Mouse (Mus musculus): ENCODE measurements around the gene Chl1.
A peak's percentile ranks its signal among the peaks of the same experiment; 100 is the strongest.

GRCm38 (mm10) chr6:103697349-103698028, 187.1 kb downstream of the Chl1 start:
- TF ChIP-seq EP300 (IDR thresholded peaks at IDR 0.05) (no peak), CTCF (IDR thresholded peaks at IDR 0.05) (peak; percentile 55)

Measured in lung, postnatal 0 days (tissue).